Mouse (Mus musculus): ENCODE measurements at regions not wholly inside any gene's neighbourhood (a gene's known extent, or its start where the extent isn't known, plus 50 kb on each side); places are given as distances from the start of the nearest gene placed in this dataset.

GRCm38 (mm10) chr4:72511220-72511619, 310.5 kb upstream of the Tle1 start:
- peak; percentile 38 for DNase-seq
- intact Hi-C loops (cut with DNase I): no loop called here

- no peak for DNase-seq
- intact Hi-C loops (cut with DNase I): no loop called here
These were observed 281.0 kb upstream of the Tle1 start for GRCm38 (mm10) chr4:72481748-72482147.

- no peak for DNase-seq
- intact Hi-C loops (cut with DNase I): no loop called here
These were observed 279.8 kb upstream of the Tle1 start for GRCm38 (mm10) chr4:72480535-72480934.

- peak; percentile 46 for DNase-seq
- intact Hi-C loops (cut with DNase I): no loop called here
These were observed 268.6 kb upstream of the Tle1 start for GRCm38 (mm10) chr4:72469236-72469875.

- intact Hi-C loops (cut with DNase I): no loop called here
- DNase-seq: peak; percentile 7
These were observed 243.6 kb upstream of the Tle1 start for GRCm38 (mm10) chr4:72444177-72444770.

GRCm38 (mm10) chr4:72437367-72437766, 236.6 kb upstream of the Tle1 start:
- no peak for DNase-seq
- intact Hi-C loops (cut with DNase I): no loop called here

GRCm38 (mm10) chr4:72425316-72425715, 224.6 kb upstream of the Tle1 start:
- intact Hi-C loops (cut with DNase I): no loop called here
- DNase-seq: no peak

GRCm38 (mm10) chr4:72412100-72412788, 211.5 kb upstream of the Tle1 start:
- no peak for DNase-seq
- intact Hi-C loops (cut with DNase I): no loop called here

GRCm38 (mm10) chr4:72411343-72411742, 210.6 kb upstream of the Tle1 start:
- intact Hi-C loops (cut with DNase I): no loop called here
- no peak for DNase-seq

GRCm38 (mm10) chr4:72400759-72401158, 200.0 kb upstream of the Tle1 start:
- DNase-seq: no peak
- intact Hi-C loops (cut with DNase I): no loop called here

GRCm38 (mm10) chr4:72391887-72392435, 191.2 kb upstream of the Tle1 start:
- peak; percentile 53 for DNase-seq
- intact Hi-C loops (cut with DNase I): no loop called here

- DNase-seq: no peak
- intact Hi-C loops (cut with DNase I): no loop called here
These were observed 189.3 kb upstream of the Tle1 start for GRCm38 (mm10) chr4:72389811-72390625.

- intact Hi-C loops (cut with DNase I): loop anchor here (5.0 kb wide), 1 partner anchor 183 kb away; the partner anchor contains the start of gene Tle1
- DNase-seq: peak; percentile 90
These were observed 184.2 kb upstream of the Tle1 start for GRCm38 (mm10) chr4:72384901-72385264.

GRCm38 (mm10) chr4:72384259-72384900, 183.7 kb upstream of the Tle1 start:
- DNase-seq: no peak
- intact Hi-C loops (cut with DNase I): loop anchor here (5.0 kb wide), 1 partner anchor 182 kb away; the partner anchor contains the start of gene Tle1

GRCm38 (mm10) chr4:72383729-72384128, 183.0 kb upstream of the Tle1 start:
- peak; percentile 28 for DNase-seq
- intact Hi-C loops (cut with DNase I): loop anchor here (5.0 kb wide), 1 partner anchor 181 kb away; the partner anchor contains the start of gene Tle1

- intact Hi-C loops (cut with DNase I): loop anchor here (5.0 kb wide), 1 partner anchor 180 kb away; the partner anchor contains the start of gene Tle1
- no peak for DNase-seq
These were observed 181.9 kb upstream of the Tle1 start for GRCm38 (mm10) chr4:72382517-72383147.

GRCm38 (mm10) chr4:72381742-72382141, 181.0 kb upstream of the Tle1 start:
- no peak for DNase-seq
- intact Hi-C loops (cut with DNase I): loop anchor here (5.0 kb wide), 1 partner anchor 179 kb away; the partner anchor contains the start of gene Tle1

- intact Hi-C loops (cut with DNase I): loop anchor here (5.0 kb wide), 1 partner anchor 179 kb away; the partner anchor contains the start of gene Tle1
- DNase-seq: peak; percentile 30
These were observed 180.4 kb upstream of the Tle1 start for GRCm38 (mm10) chr4:72381116-72381515.

- intact Hi-C loops (cut with DNase I): no loop called here
These were observed 178.8 kb upstream of the Tle1 start for GRCm38 (mm10) chr4:72379515-72379914.

GRCm38 (mm10) chr4:72379011-72379410, 178.3 kb upstream of the Tle1 start:
- intact Hi-C loops (cut with DNase I): no loop called here

More at GRCm38 (mm10) chr4:72379515-72379914, 178.8 kb upstream of the Tle1 start:
- no peak for DNase-seq

More at GRCm38 (mm10) chr4:72379011-72379410, 178.3 kb upstream of the Tle1 start:
- DNase-seq: no peak

Measured in left cerebral cortex, postnatal 4 days (tissue).